Mouse (Mus musculus) cerebellum, postnatal 14 days (tissue): ENCODE results near the gene Olfr1388.
"Not testable (repeated sequence)": the region's sequence is repeated elsewhere in the genome, so short reads cannot be mapped to it uniquely, and the experiment has no call there.

Experiments
- DNase-seq, 2 experiments: peaks; one replicate each; pipeline ENCODE4 v3.0.0; 2021; ENCODE audit warnings: mixed read lengths in 2 of 2

Olfr1388 gene

GRCm38 (mm10) chr11:49436411-49436810 is at the start of gene Olfr1388:
Olfr1388 (plus strand) TSS chr11:49436624.
- DNase-seq: peak; percentile 1 to 6

DNA sequence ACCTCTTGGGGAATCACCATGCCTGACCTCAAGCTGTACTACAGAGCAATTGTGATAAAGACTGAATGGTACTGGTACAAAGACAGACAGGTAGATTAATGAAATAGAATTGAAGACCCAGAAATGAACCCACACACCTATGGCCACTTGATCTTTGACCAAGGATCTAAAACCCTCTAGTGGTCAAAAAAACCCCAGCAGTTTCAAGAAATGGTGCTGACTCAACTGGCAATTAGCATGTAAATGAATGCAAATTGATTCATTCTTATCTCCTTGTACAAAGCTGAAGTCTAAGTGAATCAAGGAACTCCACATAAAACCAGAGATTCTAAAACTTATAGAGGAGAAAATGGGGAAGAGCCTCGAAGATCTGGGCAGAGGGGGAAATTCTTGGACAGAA is 43.7 kb upstream of the Olfr1388 start:
- DNase-seq: not testable (repeated sequence)

DNA sequence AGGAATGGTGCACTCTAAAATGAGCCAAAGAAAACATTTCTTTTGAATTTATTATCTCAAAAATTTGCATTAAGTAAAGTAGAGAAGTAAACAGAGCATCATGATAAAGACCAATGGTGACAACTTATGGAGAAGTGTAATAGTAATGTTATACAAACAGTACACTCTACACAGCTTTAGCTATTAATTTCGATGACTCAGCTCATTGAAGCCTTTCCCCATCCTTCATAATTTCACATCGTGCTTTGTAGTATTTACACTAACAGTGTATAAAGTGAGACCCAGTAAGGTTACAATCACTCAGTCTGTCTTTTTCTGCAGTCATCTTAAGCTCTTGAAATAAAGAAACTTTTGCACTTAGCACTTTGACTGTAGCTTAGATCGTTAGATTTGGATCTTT is 29.6 kb upstream of the Olfr1388 start:
- DNase-seq: no peak

- DNase-seq: peak; percentile 0 to 5
Measured at GRCm38 (mm10) chr11:49410540-49410939, 25.9 kb upstream of the Olfr1388 start.

- no peak for DNase-seq
Measured at GRCm38 (mm10) chr11:49422767-49423166, 13.7 kb upstream of the Olfr1388 start, which contains the start of gene Olfr1389. Olfr1389 (plus strand) TSS chr11:49423067.

DNA sequence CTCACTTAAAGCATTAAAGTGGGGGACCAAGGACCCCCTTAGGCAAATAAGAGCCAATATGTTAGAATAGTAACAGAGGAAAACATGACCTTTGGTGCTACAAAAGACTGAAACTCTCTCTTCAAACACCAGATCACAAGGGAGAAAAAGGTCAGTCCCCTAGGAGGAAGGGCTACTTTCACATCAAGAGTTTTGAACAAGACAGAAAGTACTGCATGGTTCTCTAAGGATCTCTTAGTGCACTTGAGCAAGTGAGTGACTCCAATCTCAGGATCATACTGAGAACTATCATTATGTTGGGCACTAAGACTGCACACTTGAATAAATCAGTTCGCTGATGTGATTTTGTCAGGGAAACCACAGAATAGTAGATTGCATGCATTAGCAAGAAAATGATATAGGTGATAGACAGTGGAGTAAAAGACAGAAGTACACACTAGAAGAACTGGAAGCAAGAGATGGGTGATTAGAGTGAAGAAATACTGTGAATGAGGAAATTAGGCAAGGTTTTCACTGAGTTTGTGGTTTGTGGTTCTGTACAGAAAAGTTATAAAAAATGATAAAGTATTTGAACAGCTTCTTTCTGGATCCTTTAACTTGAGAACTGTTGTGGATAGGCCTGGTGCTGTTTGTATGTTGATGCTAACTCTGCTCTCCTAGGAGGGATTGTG is 11.0 kb upstream of the Olfr1388 start:
- no peak for DNase-seq

GRCm38 (mm10) chr11:49429641-49430040 is 6.8 kb upstream of the Olfr1388 start:
- peak; percentile 14 to 35 for DNase-seq

GRCm38 (mm10) chr11:49455043-49455442 is 18.6 kb downstream of the Olfr1388 start, which contains the start of gene Olfr1387:
Olfr1387 (plus strand) TSS chr11:49455343.
- DNase-seq: no peak

GRCm38 (mm10) chr11:49464746-49465145 is 28.3 kb downstream of the Olfr1388 start, which contains the start of gene Olfr1386:
Olfr1386 (plus strand) TSS chr11:49465046.
- DNase-seq: not testable (repeated sequence)

DNA sequence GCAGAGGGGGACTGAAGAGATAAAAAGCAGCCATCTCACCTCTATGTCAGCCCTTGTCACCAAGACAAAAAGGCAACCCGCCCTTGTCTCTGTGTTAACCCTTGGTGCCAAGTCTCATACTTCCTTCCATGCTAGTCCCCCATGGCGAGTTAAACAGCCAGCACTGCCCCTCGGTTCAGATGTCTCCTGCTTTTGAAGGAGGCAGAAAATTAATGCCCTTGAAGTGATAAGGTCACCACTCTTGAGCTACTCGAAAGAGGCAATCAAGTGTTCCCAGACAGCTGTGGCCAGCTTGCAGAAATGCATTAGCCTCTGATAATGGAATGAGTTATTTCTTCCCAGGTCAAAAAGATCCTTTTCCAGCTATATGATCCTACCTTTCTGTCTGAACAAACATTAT is 49.5 kb downstream of the Olfr1388 start:
- DNase-seq: no peak

- not testable (repeated sequence) for DNase-seq
Measured at GRCm38 (mm10) chr11:49488770-49489169, 52.3 kb downstream of the Olfr1388 start, which contains the start of gene Olfr1385. Olfr1385 (plus strand) TSS chr11:49489070.
